Mouse (Mus musculus) neural tube, embryonic 15.5 days (tissue): ENCODE data around the gene Igfbp5. TPM values are rescaled to one million over a fixed set of nuclear protein-coding genes. Genes with fewer than 3 reads are reported as not detected.

Source experiments
- ATAC-seq: fragments of 200-750 bp; cut with Nextera tagmentation; 2 replicates; pipeline ENCODE4 v1.8.0; 2017; ENCODE audit warnings: mild to moderate bottlenecking, moderate TSS enrichment, moderate library complexity; ENCODE audit not compliant: low FRiP score
- H3K27ac ChIP-seq: fragments of 300-500 bp; sonication (generic); replicated peaks from 2 replicates; pipeline ENCODE4 v1.5.1; 2015; ENCODE audit warnings: mild to moderate bottlenecking, inconsistent platforms
- H3K27me3 ChIP-seq: fragments of 300-500 bp; sonication (generic); replicated peaks from 2 replicates; pipeline ENCODE4 v1.6.1; 2015; ENCODE audit warnings: inconsistent platforms
- H3K36me3 ChIP-seq: fragments of 300-500 bp; sonication (generic); 2 replicates; pipeline ENCODE4 v1.6.1; 2015; ENCODE audit warnings: inconsistent platforms
- H3K4me1 ChIP-seq: fragments of 300-500 bp; sonication (generic); 2 replicates; pipeline ENCODE4 v1.6.1; 2015; ENCODE audit warnings: inconsistent platforms
- H3K4me2 ChIP-seq: fragments of 300-500 bp; sonication (generic); 2 replicates; pipeline ENCODE4 v1.6.1; 2015; ENCODE audit warnings: inconsistent platforms, mild to moderate bottlenecking, moderate library complexity
- H3K4me3 ChIP-seq: fragments of 300-500 bp; sonication (generic); replicated peaks from 2 replicates; pipeline ENCODE4 v1.5.1; 2015; ENCODE audit warnings: mild to moderate bottlenecking, inconsistent platforms
- H3K9ac ChIP-seq: fragments of 300-500 bp; sonication (generic); replicated peaks from 2 replicates; pipeline ENCODE4 v1.6.1; 2015; ENCODE audit warnings: mild to moderate bottlenecking, inconsistent platforms
- H3K9me3 ChIP-seq: fragments of 300-500 bp; sonication (generic); replicated peaks from 2 replicates; pipeline ENCODE4 v1.6.1; 2016; ENCODE audit warnings: inconsistent platforms
- WGBS: fragments of 180-500 bp; shearing (Covaris S2); methylation state at CpG from one replicate; pipeline ENCODE4 v1.1.7; 2015; ENCODE audit warnings: mixed read lengths; 5-methylcytosine and 5-hydroxymethylcytosine counted together
- polyA plus RNA-seq: library from polyadenylated mRNA; unstranded; fragments of >200 nt; fragmentation: Nextera tagmentation; extraction: Ambion mirVana; gene quantifications from 2 replicates; pipeline ENCODE4 v1.2.1, GENCODE M21; 2015

The Igfbp5 gene
- polyA plus RNA-seq, result 90.8 and 102 TPM in 2 replicates

DNA sequence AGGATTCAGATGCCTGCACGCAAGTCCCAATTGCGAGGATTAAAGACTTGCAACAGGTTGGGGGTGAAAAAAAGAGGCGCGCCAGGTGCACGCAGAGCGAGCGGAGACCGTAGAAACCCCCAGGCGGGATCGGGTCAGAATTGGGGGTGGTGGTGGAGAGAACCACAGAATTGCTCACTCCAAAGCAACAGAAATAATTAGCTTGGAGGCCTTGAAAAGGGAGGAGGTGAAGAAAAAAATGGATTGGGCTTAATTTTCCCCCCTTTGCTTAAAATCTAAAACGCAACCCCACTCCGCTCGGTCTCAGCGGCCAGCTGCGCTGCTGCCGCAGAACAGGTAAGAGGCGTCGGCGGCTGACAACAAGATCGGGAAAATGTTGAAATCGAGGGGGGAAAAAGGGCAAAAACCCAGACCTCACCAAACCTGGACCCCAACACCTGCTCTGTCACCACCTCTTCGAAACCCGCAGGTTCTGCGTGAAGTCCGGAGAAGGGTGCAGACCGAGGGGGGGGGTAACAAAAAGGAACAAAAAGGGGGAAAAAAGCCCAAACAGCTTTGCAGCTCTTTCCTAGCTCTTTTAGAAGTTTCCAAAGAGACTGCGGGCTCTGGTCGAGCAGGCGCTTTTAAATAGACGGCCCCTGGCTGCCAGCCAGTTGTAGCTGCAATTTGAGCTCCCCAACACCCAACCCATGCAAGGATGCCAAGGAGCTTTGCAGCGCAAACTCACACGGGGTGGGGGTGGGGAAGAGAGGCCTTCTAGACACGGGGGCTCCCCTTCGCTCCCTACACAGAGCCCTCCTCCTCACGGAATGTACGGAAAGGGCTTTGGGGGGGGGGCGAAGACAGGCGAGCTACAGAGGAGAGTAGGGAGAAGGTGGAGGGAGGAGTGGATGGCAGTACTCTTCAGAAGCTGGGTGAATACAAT, at the start of gene Igfbp5:
Gene Igfbp5, minus strand, starts transcription at position 598 of the 925 bp plus-strand sequence.
- peaks cover 78% of the 10 kb centered on the region for H3K4me1 ChIP-seq
- H3K36me3 ChIP-seq, result no peaks in the 10 kb centered on the region
- peak within 1 kb of the TSS; percentile 86 for H3K27ac ChIP-seq
- WGBS, result under 1% methylated on average over 38 of the region's 38 CpGs
- no peaks in the 10 kb centered on the region for H3K9me3 ChIP-seq
- H3K27me3 ChIP-seq, result 0 out of 2 replicates have a peak, but pooled peaks cover 6% of the 10 kb centered on the region
- H3K4me3 ChIP-seq, result peak within 1 kb of the TSS; percentile 58
- peak within 1 kb of the TSS; percentile 94 for H3K4me2 ChIP-seq
- peak within 1 kb of the TSS; percentile 70 for H3K9ac ChIP-seq
- peak; percentile 14; the same call in 1 of the 2 replicates for ATAC-seq

DNA sequence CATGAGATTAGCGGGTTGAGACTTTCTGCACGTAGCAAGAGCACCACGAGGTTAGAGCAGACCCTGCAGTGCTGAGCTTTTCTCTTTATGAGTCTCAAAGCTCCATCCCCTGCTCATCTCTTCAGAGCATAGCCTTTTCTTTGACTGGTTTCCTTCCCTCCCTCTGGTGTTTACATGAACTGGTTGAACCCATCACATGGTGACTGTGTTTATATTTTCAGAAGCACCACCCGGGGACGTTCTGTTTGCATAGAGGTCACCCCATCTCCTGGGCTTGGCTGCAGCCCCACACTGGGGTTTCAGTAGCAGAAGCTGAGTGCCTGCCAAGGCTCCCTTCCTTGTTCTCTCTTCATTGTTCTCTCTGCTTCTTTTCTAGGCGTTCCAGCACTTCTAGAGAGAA, 40.1 kb upstream of the Igfbp5 start:
- WGBS, result 68% methylated on average over 6 of the region's 6 CpGs
- no peak overlapping the region for H3K9ac ChIP-seq
- no peak overlapping the region for H3K27ac ChIP-seq
- no peak overlapping the region for H3K4me2 ChIP-seq
- H3K27me3 ChIP-seq, result no peaks in the 10 kb centered on the region
- H3K9me3 ChIP-seq, result no peaks in the 10 kb centered on the region
- H3K4me3 ChIP-seq, result no peak overlapping the region
- no peak for ATAC-seq
- H3K4me1 ChIP-seq, result no peaks in the 10 kb centered on the region
- no peaks in the 10 kb centered on the region for H3K36me3 ChIP-seq

DNA sequence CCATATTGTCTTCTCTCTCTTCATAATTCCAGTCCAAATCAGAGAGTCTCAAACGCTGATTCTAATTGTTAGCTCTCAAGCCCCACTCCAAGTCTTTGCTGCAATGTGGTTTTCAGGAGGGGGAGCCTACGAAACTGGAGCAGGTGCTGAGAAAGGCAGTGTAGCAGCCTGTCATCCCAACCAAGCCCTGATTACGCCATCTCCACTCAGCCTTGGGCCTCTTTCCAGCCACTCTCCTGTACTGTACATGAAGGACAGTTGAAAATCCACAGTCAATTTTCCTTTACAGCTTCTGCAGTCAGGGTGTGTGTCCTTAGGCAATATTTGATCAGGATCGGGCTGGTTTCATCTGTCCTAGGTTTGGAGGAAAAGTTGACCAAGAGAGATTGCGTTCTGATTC, 38.4 kb upstream of the Igfbp5 start:
- Histone ChIP-seq H3K27me3 (no peaks in the 10 kb centered on the region), H3K4me2 (no peak overlapping the region), H3K27ac (no peak overlapping the region), H3K36me3 (no peaks in the 10 kb centered on the region), H3K9ac (no peak overlapping the region), H3K4me1 (no peaks in the 10 kb centered on the region), H3K4me3 (no peak overlapping the region), H3K9me3 (no peaks in the 10 kb centered on the region)
- WGBS, result 92% methylated on average over 5 of the region's 5 CpGs
- no peak for ATAC-seq

DNA sequence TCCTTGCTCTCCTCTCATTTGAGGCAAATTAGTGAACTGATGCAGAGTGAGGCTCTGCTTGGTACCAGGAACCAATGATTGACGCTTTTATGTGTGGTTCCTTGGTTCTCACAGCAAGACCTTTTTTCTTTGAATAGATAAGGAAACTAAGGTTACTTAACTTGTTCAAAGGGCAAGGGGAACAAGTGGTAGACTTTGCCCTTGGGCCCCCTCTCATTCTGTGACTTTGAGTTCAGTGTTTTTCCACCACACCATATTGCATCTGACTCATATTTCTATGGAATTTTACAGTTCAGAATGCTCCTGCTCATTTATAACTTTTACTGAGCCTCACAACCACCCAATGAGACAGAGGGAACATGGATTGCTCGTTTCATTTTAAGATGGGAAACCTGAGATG, 21.1 kb upstream of the Igfbp5 start:
- 84% methylated on average over 2 of the region's 2 CpGs for WGBS
- Histone ChIP-seq H3K4me2 (no peak overlapping the region), H3K4me1 (no peaks in the 10 kb centered on the region), H3K27me3 (no peaks in the 10 kb centered on the region), H3K9me3 (no peaks in the 10 kb centered on the region), H3K27ac (no peak overlapping the region), H3K4me3 (no peak overlapping the region), H3K36me3 (no peaks in the 10 kb centered on the region), H3K9ac (no peak overlapping the region)
- no peak for ATAC-seq

DNA sequence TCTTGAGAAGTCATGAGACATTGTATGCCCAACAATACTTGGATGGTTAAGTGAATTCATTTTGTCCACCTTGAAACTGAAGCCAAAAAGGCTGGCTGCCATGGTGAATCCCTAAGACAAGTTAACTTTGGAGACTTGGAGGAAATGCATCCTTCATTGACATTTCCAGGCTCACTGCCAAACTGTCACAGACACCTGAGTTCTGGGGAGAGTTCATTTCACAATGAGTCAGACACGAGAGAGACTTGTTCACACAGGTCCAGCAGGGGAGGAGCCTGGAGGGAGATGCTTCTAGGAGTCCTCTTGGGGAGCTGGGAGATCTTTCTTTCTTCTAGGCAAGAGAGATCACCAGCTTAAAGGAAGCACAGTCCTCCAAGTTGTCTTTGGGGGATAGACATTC, 13.2 kb upstream of the Igfbp5 start:
- no peaks in the 10 kb centered on the region for H3K27me3 ChIP-seq
- WGBS, result 59% methylated on average over 1 of the region's 1 CpGs
- H3K4me1 ChIP-seq, result no peaks in the 10 kb centered on the region
- no peaks in the 10 kb centered on the region for H3K9me3 ChIP-seq
- H3K4me2 ChIP-seq, result no peak overlapping the region
- no peak overlapping the region for H3K4me3 ChIP-seq
- H3K9ac ChIP-seq, result no peak overlapping the region
- no peak for ATAC-seq
- H3K27ac ChIP-seq, result no peak overlapping the region
- no peaks in the 10 kb centered on the region for H3K36me3 ChIP-seq

DNA sequence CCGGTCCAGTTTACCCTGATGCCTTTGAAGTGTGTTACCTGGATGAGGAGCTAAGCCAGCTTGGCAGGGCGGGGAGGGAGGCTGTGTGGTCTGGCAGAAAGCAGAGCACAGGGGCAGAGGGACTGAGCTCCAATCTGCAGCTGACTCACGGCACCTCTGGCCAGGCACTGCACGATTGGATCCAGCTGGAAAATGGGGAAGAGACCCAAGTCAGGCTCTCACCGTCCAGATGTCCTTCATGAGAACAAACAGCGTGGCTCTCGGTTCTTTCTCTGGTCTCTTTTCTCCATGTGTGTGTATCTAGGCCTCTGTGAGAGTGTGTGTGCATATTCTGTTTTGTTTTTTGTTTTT, 11.1 kb upstream of the Igfbp5 start:
- H3K4me2 ChIP-seq, result no peak overlapping the region
- H3K4me1 ChIP-seq, result no peaks in the 10 kb centered on the region
- no peak overlapping the region for H3K4me3 ChIP-seq
- no peak overlapping the region for H3K27ac ChIP-seq
- H3K9ac ChIP-seq, result no peak overlapping the region
- whole genome bisulfite sequencing, result 87% methylated on average over 7 of the region's 7 CpGs
- no peaks in the 10 kb centered on the region for H3K27me3 ChIP-seq
- ATAC-seq, result no peak
- no peaks in the 10 kb centered on the region for H3K9me3 ChIP-seq
- no peaks in the 10 kb centered on the region for H3K36me3 ChIP-seq

DNA sequence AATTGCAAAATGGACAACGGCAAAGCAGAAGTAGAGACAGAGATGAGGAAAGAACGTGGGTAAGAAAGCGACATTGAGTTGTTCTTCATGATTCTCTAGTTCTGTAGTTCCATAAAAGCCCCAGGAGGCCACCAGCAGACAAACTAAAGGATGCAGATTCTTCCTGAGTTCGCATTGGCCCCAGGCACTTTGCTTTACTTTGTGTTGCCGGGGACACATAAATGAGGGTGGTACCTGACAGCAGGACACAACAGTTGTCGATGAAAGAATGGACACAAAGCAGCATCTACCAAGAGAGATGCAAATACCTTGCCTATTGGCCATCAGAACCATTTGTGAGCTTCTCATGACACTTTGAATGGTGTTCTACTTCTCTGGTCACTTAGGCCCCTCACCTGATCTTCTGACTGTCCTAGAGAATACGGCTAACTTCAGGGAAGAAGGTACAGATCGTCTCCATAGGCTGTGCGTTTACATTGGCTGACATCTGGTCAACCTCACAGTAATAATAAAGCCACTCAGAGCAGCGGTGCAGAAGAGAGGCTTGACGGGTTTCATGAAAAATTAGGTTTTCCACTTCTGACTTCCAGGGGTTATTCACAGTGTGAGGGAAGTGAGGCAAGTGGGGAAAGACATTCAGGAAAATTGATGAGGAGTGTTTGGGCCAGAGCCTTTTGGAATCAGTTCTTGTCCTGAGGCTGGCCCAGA, 10.6 kb upstream of the Igfbp5 start:
- no peaks in the 10 kb centered on the region for H3K4me1 ChIP-seq
- no peaks in the 10 kb centered on the region for H3K27me3 ChIP-seq
- ATAC-seq, result no peak
- no peaks in the 10 kb centered on the region for H3K9me3 ChIP-seq
- WGBS, result 88% methylated on average over 11 of the region's 11 CpGs
- H3K9ac ChIP-seq, result no peak overlapping the region
- H3K36me3 ChIP-seq, result no peaks in the 10 kb centered on the region
- no peak overlapping the region for H3K4me3 ChIP-seq
- H3K4me2 ChIP-seq, result no peak overlapping the region
- H3K27ac ChIP-seq, result no peak overlapping the region

DNA sequence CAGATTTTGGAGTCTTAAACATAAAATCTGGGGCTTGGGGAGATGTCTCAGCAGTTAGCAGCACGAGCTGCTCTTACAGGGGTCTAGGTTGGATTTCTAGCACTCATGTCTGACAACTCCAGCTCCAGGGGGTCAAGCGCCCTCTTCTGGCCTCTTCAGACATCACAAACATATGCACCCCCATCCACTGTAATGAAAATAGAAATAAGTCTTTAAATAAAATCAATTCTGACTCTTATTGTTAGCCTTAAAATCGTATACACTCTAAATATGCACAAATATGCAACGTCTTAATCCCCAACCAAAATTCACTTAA, 4.6 kb upstream of the Igfbp5 start:
- H3K27ac ChIP-seq, result no peak overlapping the region
- no peak overlapping the region for H3K4me3 ChIP-seq
- H3K36me3 ChIP-seq, result no peaks in the 10 kb centered on the region
- 0 out of 2 replicates have a peak, but pooled peaks cover 6% of the 10 kb centered on the region for H3K27me3 ChIP-seq
- H3K9ac ChIP-seq, result no peak overlapping the region
- ATAC-seq, result no peak
- peaks cover 37% of the 10 kb centered on the region for H3K4me1 ChIP-seq
- H3K4me2 ChIP-seq, result peak overlapping the region; percentile 47; the same call in 1 of the 2 replicates
- 54% methylated on average over 4 of the region's 4 CpGs for WGBS
- no peaks in the 10 kb centered on the region for H3K9me3 ChIP-seq

DNA sequence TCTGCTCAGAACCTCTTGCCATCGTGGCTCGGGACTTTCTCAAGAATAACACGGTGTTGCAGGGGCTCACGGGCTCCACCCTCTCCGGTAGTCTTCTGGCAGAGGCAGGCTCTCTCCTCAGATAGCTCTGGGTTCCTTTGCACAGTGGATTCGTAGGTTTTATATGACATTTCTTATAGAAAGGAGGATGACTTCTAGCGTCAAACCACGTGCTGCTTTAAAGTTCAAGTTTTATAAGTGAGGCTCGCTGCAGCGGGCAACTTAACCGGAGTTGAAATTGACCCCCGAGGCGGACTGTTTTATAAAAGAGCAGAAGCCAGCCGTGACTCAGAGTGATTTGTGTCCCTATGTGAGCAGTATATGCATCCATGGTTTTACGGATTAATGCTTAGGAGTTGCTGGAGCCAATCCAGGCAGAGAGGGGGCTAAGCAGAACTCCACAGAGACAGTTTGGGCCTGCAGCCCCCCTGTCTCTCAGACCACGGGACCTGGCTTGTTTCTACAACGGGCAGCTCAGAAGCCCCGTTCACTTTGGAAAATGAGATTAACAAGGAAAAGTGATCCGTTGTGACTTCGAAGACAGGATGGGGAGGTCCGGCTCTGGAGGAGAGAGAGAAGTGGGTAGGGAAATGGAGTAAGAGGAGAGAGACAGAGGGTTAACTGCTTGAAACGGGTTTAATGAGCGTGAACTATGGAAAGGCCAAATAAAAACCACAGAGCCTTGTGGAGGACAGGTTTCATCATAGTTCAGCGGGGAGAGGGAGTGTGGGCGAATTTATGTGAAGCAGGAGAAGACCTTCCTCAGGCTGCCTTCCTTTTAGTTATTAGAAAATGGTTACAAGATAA, 4.0 kb upstream of the Igfbp5 start:
- 0 out of 2 replicates have a peak, but pooled peaks cover 6% of the 10 kb centered on the region for H3K27me3 ChIP-seq
- H3K9me3 ChIP-seq, result no peaks in the 10 kb centered on the region
- no peaks in the 10 kb centered on the region for H3K36me3 ChIP-seq
- peaks cover 43% of the 10 kb centered on the region for H3K4me1 ChIP-seq
- 0 out of 2 replicates have a peak overlapping the region, but pooled peaks have one; percentile 4 for H3K4me3 ChIP-seq
- peak overlapping the region; percentile 47 for H3K4me2 ChIP-seq
- H3K9ac ChIP-seq, result no peak overlapping the region
- ATAC-seq, result no peak
- H3K27ac ChIP-seq, result no peak overlapping the region
- WGBS, result 42% methylated on average over 25 of the region's 25 CpGs

DNA sequence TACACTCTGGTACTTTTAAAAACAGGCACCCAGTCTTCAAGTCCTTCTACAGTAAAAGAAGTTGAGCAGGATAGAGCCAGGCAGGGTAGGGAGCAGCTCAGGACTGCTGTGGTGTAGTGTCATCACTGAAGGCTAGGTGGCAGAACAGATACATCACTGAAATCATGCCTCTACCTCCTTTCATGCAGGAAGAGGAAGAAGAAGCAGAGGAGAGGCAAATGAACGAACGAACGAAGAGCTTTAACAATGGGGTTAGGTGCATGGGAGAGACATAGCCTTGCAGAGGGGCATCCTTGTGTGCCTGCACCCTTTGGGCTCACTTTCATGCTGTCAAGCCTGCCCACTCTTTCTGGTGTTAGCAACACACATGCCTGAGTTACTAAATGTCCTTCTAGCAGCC, 3.2 kb upstream of the Igfbp5 start:
- H3K4me2 ChIP-seq, result peak overlapping the region; percentile 47
- H3K36me3 ChIP-seq, result no peaks in the 10 kb centered on the region
- H3K9me3 ChIP-seq, result no peaks in the 10 kb centered on the region
- H3K4me3 ChIP-seq, result no peak overlapping the region; the same call in 1 of the 2 replicates
- H3K9ac ChIP-seq, result 0 out of 2 replicates have a peak overlapping the region, but pooled peaks have one; percentile 12
- 0% methylated on average over 3 of the region's 3 CpGs for WGBS
- peaks cover 51% of the 10 kb centered on the region for H3K4me1 ChIP-seq
- peak; percentile 68; the same call in 1 of the 2 replicates for ATAC-seq
- 0 out of 2 replicates have a peak, but pooled peaks cover 6% of the 10 kb centered on the region for H3K27me3 ChIP-seq
- H3K27ac ChIP-seq, result no peak overlapping the region

DNA sequence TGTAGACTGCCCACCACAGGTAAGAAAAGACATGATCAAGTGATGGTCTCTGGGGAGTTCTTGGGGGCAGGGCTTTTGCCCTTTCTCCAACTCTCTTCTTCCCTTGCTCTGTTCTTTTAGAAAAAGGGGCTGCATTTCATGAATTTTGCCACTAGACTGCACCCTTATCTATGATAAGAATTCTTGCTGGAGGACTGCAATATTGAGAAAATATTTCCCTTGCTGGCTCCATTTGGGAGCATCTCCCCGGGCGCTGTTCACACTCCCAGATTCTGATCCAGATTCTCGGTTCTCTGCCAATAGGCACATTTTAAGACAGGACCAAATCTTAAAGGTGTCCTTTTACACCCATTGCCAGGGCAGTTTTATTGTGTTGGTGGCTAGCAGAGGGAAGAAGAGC, 1.4 kb upstream of the Igfbp5 start:
- ATAC-seq, result no peak
- Histone ChIP-seq H3K4me1 (peaks cover 64% of the 10 kb centered on the region), H3K36me3 (no peaks in the 10 kb centered on the region), H3K27ac (peak overlapping the region; percentile 86; the same call in 1 of the 2 replicates), H3K4me3 (no peak overlapping the region), H3K27me3 (0 out of 2 replicates have a peak, but pooled peaks cover 6% of the 10 kb centered on the region), H3K4me2 (peak overlapping the region; percentile 94), H3K9me3 (no peaks in the 10 kb centered on the region), H3K9ac (no peak overlapping the region)
- 44% methylated on average over 3 of the region's 3 CpGs for WGBS
